Mouse (Mus musculus): Measurements from ENCODE around the gene Atp9a. TPM values are rescaled to one million over a fixed set of nuclear protein-coding genes. Genes with fewer than 3 reads are reported as not detected.

Atp9a gene
- polyA plus RNA-seq, 1 experiment: 1.2 TPM

- Histone ChIP-seq H3K79me2 (ENCODE audit: control insufficient read depth, insufficient read depth) (no peaks in the 10 kb centered on the region), H3K4me3 (ENCODE audit: insufficient read depth, poor library complexity, severe bottlenecking) (no peak overlapping the region), H3K79me3 (ENCODE audit: low read depth) (no peaks in the 10 kb centered on the region), H3K27me3 (ENCODE audit: control insufficient read depth, insufficient read depth, insufficient read length) (peaks cover 4% of the 10 kb centered on the region), H3ac (ENCODE audit: control insufficient read depth, insufficient read length, low read depth) (no peak overlapping the region), H3K36me3 (ENCODE audit: control insufficient read depth, insufficient read depth) (no peaks in the 10 kb centered on the region)
- TF ChIP-seq MYOD1 (IDR thresholded peaks at IDR 0.05; ENCODE audit: control insufficient read depth, insufficient read length, low read depth): no peak
- TF ChIP-seq CTCF (IDR thresholded peaks at IDR 0.05; ENCODE audit: control insufficient read depth, insufficient read depth, insufficient read length): no peak
- TF ChIP-seq MAX (IDR thresholded peaks at IDR 0.05): no peak
- TF ChIP-seq FOSL1 (IDR thresholded peaks at IDR 0.05; ENCODE audit: insufficient read depth, low read length, poor library complexity, severe bottlenecking): no peak
- no peak for TF ChIP-seq MYOG (IDR thresholded peaks at IDR 0.05; ENCODE audit: control insufficient read depth, extremely low read depth, insufficient read length)
- TF ChIP-seq CEBPB (IDR thresholded peaks at IDR 0.05; ENCODE audit: low read depth): no peak
- no peak for TF ChIP-seq USF1 (IDR thresholded peaks at IDR 0.05; ENCODE audit: low read depth)
Observed at GRCm38 (mm10) chr2:168742649-168743048, 440 bp upstream of the Atp9a start.

- H3K4me3 ChIP-seq (ENCODE audit: insufficient read depth, poor library complexity, severe bottlenecking): no peak overlapping the region
- no peak overlapping the region for H3ac ChIP-seq (ENCODE audit: control insufficient read depth, insufficient read length, low read depth)
- no peaks in the 10 kb centered on the region for H3K36me3 ChIP-seq (ENCODE audit: control insufficient read depth, insufficient read depth)
- H3K79me2 ChIP-seq (ENCODE audit: control insufficient read depth, insufficient read depth): no peaks in the 10 kb centered on the region
- no peaks in the 10 kb centered on the region for H3K79me3 ChIP-seq (ENCODE audit: low read depth)
- no peak for TF ChIP-seq CTCF (IDR thresholded peaks at IDR 0.05; ENCODE audit: control insufficient read depth, insufficient read depth, insufficient read length)
- no peak for TF ChIP-seq MYOD1 (IDR thresholded peaks at IDR 0.05; ENCODE audit: control insufficient read depth, insufficient read length, low read depth)
- no peak for TF ChIP-seq MAX (IDR thresholded peaks at IDR 0.05)
- TF ChIP-seq FOSL1 (IDR thresholded peaks at IDR 0.05; ENCODE audit: insufficient read depth, low read length, poor library complexity, severe bottlenecking): no peak
- no peak for TF ChIP-seq USF1 (IDR thresholded peaks at IDR 0.05; ENCODE audit: low read depth)
- no peak for TF ChIP-seq CEBPB (IDR thresholded peaks at IDR 0.05; ENCODE audit: low read depth)
- TF ChIP-seq MYOG (IDR thresholded peaks at IDR 0.05; ENCODE audit: control insufficient read depth, extremely low read depth, insufficient read length): no peak
- peaks cover 4% of the 10 kb centered on the region for H3K27me3 ChIP-seq (ENCODE audit: control insufficient read depth, insufficient read depth, insufficient read length)
Observed at GRCm38 (mm10) chr2:168741273-168742058, 743 bp downstream of the Atp9a start.

GRCm38 (mm10) chr2:168740496-168740895 is 1.7 kb downstream of the Atp9a start:
- Histone ChIP-seq H3K4me3 (ENCODE audit: insufficient read depth, poor library complexity, severe bottlenecking) (no peak overlapping the region), H3K79me3 (ENCODE audit: low read depth) (no peaks in the 10 kb centered on the region), H3K79me2 (ENCODE audit: control insufficient read depth, insufficient read depth) (no peaks in the 10 kb centered on the region), H3ac (ENCODE audit: control insufficient read depth, insufficient read length, low read depth) (no peak overlapping the region), H3K36me3 (ENCODE audit: control insufficient read depth, insufficient read depth) (no peaks in the 10 kb centered on the region), H3K27me3 (ENCODE audit: control insufficient read depth, insufficient read depth, insufficient read length) (peaks cover 4% of the 10 kb centered on the region)
- TF ChIP-seq CEBPB (IDR thresholded peaks at IDR 0.05; ENCODE audit: low read depth): no peak
- TF ChIP-seq MYOD1 (IDR thresholded peaks at IDR 0.05; ENCODE audit: control insufficient read depth, insufficient read length, low read depth): no peak
- no peak for TF ChIP-seq CTCF (IDR thresholded peaks at IDR 0.05; ENCODE audit: control insufficient read depth, insufficient read depth, insufficient read length)
- TF ChIP-seq MAX (IDR thresholded peaks at IDR 0.05): no peak
- no peak for TF ChIP-seq MYOG (IDR thresholded peaks at IDR 0.05; ENCODE audit: control insufficient read depth, extremely low read depth, insufficient read length)
- TF ChIP-seq USF1 (IDR thresholded peaks at IDR 0.05; ENCODE audit: low read depth): no peak
- no peak for TF ChIP-seq FOSL1 (IDR thresholded peaks at IDR 0.05; ENCODE audit: insufficient read depth, low read length, poor library complexity, severe bottlenecking)

- Histone ChIP-seq H3K79me3 (ENCODE audit: low read depth) (no peaks in the 10 kb centered on the region), H3ac (ENCODE audit: control insufficient read depth, insufficient read length, low read depth) (no peak overlapping the region), H3K4me3 (ENCODE audit: insufficient read depth, poor library complexity, severe bottlenecking) (no peak overlapping the region), H3K27me3 (ENCODE audit: control insufficient read depth, insufficient read depth, insufficient read length) (no peaks in the 10 kb centered on the region), H3K79me2 (ENCODE audit: control insufficient read depth, insufficient read depth) (no peaks in the 10 kb centered on the region), H3K36me3 (ENCODE audit: control insufficient read depth, insufficient read depth) (no peaks in the 10 kb centered on the region)
- TF ChIP-seq USF1 (IDR thresholded peaks at IDR 0.05; ENCODE audit: low read depth) (no peak), MAX (IDR thresholded peaks at IDR 0.05) (no peak), CEBPB (IDR thresholded peaks at IDR 0.05; ENCODE audit: low read depth) (no peak), FOSL1 (IDR thresholded peaks at IDR 0.05; ENCODE audit: insufficient read depth, low read length, poor library complexity, severe bottlenecking) (no peak), CTCF (IDR thresholded peaks at IDR 0.05; ENCODE audit: control insufficient read depth, insufficient read depth, insufficient read length) (no peak), MYOD1 (IDR thresholded peaks at IDR 0.05; ENCODE audit: control insufficient read depth, insufficient read length, low read depth) (no peak), MYOG (IDR thresholded peaks at IDR 0.05; ENCODE audit: control insufficient read depth, extremely low read depth, insufficient read length) (no peak)
Observed at GRCm38 (mm10) chr2:168738854-168739253, 3.4 kb downstream of the Atp9a start.

- no peaks in the 10 kb centered on the region for H3K79me2 ChIP-seq (ENCODE audit: control insufficient read depth, insufficient read depth)
- no peaks in the 10 kb centered on the region for H3K79me3 ChIP-seq (ENCODE audit: low read depth)
- TF ChIP-seq USF1 (IDR thresholded peaks at IDR 0.05; ENCODE audit: low read depth): no peak
- TF ChIP-seq MYOG (IDR thresholded peaks at IDR 0.05; ENCODE audit: control insufficient read depth, extremely low read depth, insufficient read length): no peak
- TF ChIP-seq CTCF (IDR thresholded peaks at IDR 0.05; ENCODE audit: control insufficient read depth, insufficient read depth, insufficient read length): no peak
- TF ChIP-seq MYOD1 (IDR thresholded peaks at IDR 0.05; ENCODE audit: control insufficient read depth, insufficient read length, low read depth): no peak
- TF ChIP-seq FOSL1 (IDR thresholded peaks at IDR 0.05; ENCODE audit: insufficient read depth, low read length, poor library complexity, severe bottlenecking): no peak
- TF ChIP-seq MAX (IDR thresholded peaks at IDR 0.05): no peak
- no peak for TF ChIP-seq CEBPB (IDR thresholded peaks at IDR 0.05; ENCODE audit: low read depth)
- no peaks in the 10 kb centered on the region for H3K27me3 ChIP-seq (ENCODE audit: control insufficient read depth, insufficient read depth, insufficient read length)
- no peaks in the 10 kb centered on the region for H3K36me3 ChIP-seq (ENCODE audit: control insufficient read depth, insufficient read depth)
- no peak overlapping the region for H3K4me3 ChIP-seq (ENCODE audit: insufficient read depth, poor library complexity, severe bottlenecking)
- no peak overlapping the region for H3ac ChIP-seq (ENCODE audit: control insufficient read depth, insufficient read length, low read depth)
Observed at GRCm38 (mm10) chr2:168737878-168738277, 4.3 kb downstream of the Atp9a start.
